Mouse (Mus musculus) monocyte, adult 5-6 weeks (primary cell): ENCODE results near the gene Myo19. TPM values are rescaled to one million over a fixed set of nuclear protein-coding genes. Genes with fewer than 3 reads are reported as not detected.

Experiments
- ATAC-seq: fragments of 153-309, 156-312 bp; replicated peaks from 2 replicates; pipeline ENCODE4 v1.8.0; 2017; ENCODE audit warnings: mild to moderate bottlenecking; ENCODE audit not compliant: low TSS enrichment, insufficient number of reproducible peaks, severe bottlenecking, poor library complexity, low FRiP score
- total RNA-seq: library from RNA; stranded (forward); fragments of 200-1000, 200-491, 200-594 nt; gene quantifications from 3 replicates; pipeline ENCODE4 v1.2.3, GENCODE M21; 2017

Myo19 gene
- total RNA-seq, 1 experiment from 2014 or later = 1.2 TPM

GRCm38 (mm10) chr11:84932261-84932660 lies 52.3 kb downstream of the Myo19 start:
- no peak for ATAC-seq

GRCm38 (mm10) chr11:84939508-84940053 lies 59.6 kb downstream of the Myo19 start:
- ATAC-seq = no peak

- ATAC-seq = no peak
These were observed 60.2 kb downstream of the Myo19 start for GRCm38 (mm10) chr11:84940140-84940539.

GRCm38 (mm10) chr11:84943948-84944347 lies 64.0 kb downstream of the Myo19 start:
- ATAC-seq = no peak

GRCm38 (mm10) chr11:84944639-84945435 lies 64.9 kb downstream of the Myo19 start:
- ATAC-seq = no peak

GRCm38 (mm10) chr11:84945841-84946240 lies 65.9 kb downstream of the Myo19 start:
- no peak for ATAC-seq

GRCm38 (mm10) chr11:84947206-84947605 lies 67.3 kb downstream of the Myo19 start:
- no peak for ATAC-seq

- ATAC-seq = no peak
These were observed 68.2 kb downstream of the Myo19 start for GRCm38 (mm10) chr11:84948114-84948513.

GRCm38 (mm10) chr11:84948526-84948925 lies 68.6 kb downstream of the Myo19 start:
- no peak for ATAC-seq

GRCm38 (mm10) chr11:84952611-84953010 lies 72.7 kb downstream of the Myo19 start:
- no peak for ATAC-seq

GRCm38 (mm10) chr11:84956400-84956799 lies 76.5 kb downstream of the Myo19 start:
- no peak for ATAC-seq

- ATAC-seq = no peak
These were observed 77.2 kb downstream of the Myo19 start for GRCm38 (mm10) chr11:84957171-84957570.

- no peak; the same call in 1 of the 2 replicates for ATAC-seq
These were observed 77.8 kb downstream of the Myo19 start, which contains the start of gene Car4 for GRCm38 (mm10) chr11:84957591-84958270. Gene Car4, plus strand, starts transcription at chr11:84957786.

- no peak for ATAC-seq
These were observed 78.3 kb downstream of the Myo19 start for GRCm38 (mm10) chr11:84958271-84958630.

GRCm38 (mm10) chr11:84959181-84959580 lies 79.2 kb downstream of the Myo19 start:
- ATAC-seq = no peak

GRCm38 (mm10) chr11:84959701-84960181 lies 79.8 kb downstream of the Myo19 start:
- ATAC-seq = no peak

GRCm38 (mm10) chr11:84960291-84960690 lies 80.3 kb downstream of the Myo19 start:
- ATAC-seq = no peak

- no peak for ATAC-seq
These were observed 80.8 kb downstream of the Myo19 start for GRCm38 (mm10) chr11:84960780-84961179.
